Mouse (Mus musculus) mesoderm, embryonic 11.5 days (tissue): ENCODE data around the gene Micu2.
"Not testable (repeated sequence)": the region's sequence is repeated elsewhere in the genome, so short reads cannot be mapped to it uniquely, and the experiment has no call there.

Experiments
- DNase-seq: peaks from one replicate; pipeline ENCODE4 v3.0.0-alpha.2; 2012; ENCODE audit warnings: low read depth, low spot score

The Micu2 gene

DNA sequence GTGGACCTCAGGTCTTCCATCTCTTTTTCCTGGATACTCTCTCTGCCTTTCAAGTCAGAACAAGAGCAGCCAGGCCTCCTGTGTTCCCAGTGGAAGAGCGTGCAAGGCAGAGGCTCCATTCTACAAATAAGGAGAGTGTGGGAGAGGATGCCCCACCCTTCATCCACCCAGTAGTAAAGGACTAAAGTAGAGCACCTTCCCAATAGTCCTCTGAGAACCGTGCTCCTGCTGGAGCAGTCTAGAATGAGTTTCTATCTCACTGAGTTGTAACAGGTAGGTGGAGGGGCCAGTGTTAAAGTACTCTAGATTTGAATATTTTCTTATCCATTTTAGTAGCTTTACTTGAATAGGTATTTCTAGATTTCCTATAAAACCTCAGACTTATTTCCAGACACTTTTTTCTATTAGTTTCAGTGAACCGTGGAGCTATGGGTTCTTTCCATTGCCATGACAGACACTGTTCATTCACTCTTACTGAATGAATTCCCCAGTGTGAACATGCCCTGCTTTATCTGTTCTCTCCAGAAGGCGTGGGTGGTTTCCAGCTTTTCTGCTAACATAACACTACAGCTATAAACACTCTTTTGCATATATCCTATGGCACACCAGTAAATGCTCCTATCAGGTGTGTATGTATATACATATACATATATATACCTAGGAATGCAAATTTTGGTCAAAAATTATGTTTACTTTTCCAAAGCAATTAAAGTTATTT is 31.8 kb downstream of the Micu2 start:
- DNase-seq = no peak

DNA sequence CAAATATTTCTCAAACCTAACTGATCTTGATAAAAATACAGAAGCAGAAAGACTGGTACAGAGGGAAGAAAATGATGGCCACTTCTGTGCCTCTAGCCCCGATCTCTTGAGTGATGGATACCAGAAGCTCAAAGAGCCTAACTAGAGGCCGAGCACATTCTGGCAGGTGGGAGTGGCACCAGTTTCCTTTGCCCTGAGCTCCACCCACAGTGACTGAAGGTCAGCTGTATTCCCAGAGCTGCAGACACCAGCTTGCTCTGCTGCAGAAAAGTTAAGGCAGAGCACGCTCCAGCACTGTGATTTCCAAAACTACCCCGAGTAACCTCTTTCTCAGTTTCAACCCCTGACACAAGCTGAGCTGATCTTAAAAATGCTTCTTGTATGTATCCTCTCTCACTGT is 37.2 kb downstream of the Micu2 start:
- DNase-seq = no peak

DNA sequence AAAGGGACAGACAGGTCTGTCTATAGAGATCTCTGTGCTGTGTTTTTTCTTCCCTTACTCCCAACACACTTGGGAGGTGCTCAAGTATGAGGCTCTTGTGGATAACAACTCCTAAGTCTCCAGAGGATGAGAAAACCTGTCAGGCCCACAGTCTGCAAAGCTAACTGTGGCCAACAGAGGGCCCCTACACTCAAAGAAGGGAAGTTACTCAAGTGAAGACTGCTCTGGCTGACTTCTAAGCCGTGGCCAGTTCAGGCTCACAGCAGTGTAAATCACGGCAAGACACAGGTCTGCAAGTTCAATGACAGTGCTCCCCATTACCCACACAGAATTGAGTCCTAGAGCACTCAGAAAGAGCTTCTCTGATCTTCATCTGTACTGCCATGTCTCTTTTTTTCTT is 48.0 kb downstream of the Micu2 start:
- peak; percentile 43 for DNase-seq

DNA sequence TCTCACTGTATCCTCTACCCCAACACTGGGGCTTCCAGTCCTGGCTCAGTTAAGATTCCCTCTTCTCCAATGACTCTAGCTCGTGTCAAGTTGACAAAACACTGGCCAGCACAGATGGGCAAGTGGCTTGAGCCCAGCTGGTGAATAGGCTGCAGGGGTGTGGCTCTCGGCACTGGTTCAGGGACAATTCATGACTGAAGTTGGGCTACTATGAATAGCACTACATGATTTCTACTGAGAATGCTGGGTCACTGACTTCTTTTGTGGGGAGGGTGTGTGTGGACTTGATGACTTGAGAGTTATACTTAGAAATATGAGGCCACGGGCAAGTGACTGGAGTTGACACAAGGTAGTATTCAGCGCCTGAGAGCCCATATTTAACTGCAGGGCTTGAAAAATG is 53.2 kb downstream of the Micu2 start:
- no peak for DNase-seq

DNA sequence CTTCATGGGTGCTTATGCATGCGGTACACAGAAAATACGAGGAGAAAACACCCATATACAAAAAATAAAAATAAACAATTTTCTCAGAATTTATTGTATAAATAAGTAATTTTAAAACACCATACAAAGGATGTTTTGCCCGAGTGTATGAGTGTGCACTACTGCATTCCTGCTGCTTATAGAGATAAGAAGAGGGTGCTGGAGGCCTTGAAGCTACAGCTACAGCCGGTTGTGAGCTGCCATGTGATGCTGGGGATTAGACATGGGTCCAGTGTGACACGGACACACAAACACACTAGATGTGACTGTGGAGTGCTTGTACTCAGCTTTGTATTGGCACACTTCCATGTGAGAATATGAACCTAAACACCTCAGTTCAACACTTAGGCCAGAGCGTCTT is 61.8 kb downstream of the Micu2 start:
- no peak for DNase-seq

DNA sequence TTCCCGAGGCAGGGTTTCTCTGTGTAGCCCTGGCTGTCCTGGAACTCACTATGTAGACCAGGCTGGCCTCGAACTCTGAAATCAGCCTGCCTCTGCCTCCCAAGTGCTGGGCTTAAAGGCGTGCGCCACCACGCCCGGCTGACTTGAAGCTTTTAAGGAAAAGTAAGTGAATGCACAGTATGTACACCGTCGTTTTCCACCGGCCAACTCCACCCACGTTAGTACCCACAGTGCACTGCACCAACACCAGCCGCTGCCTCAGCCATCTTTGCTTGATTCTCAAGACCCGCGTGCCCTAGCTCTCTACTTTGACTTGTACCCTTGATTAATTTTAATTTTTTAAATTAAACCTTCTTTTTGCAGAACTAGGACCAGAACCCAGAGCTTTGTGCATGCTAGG is 64.4 kb downstream of the Micu2 start:
- DNase-seq = no peak

DNA sequence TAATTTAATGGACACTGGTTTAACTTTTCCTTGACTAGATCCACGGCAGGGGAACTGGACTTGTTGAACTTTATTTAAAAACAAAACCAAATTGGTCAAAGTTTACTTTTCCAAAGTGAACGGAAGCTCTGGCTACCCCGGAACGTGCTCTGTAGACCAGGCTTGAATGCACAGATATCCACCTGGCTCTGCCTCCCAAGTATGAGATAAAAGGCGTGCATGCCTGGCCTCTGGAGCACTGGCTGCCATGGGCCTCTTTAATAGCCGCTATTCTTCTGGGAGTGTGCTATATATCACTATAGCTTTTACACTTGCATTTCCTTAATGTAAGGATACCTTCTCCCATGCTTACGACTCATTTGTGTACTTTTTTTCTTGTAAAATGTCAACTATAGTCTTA is 65.5 kb downstream of the Micu2 start:
- DNase-seq = no peak

DNA sequence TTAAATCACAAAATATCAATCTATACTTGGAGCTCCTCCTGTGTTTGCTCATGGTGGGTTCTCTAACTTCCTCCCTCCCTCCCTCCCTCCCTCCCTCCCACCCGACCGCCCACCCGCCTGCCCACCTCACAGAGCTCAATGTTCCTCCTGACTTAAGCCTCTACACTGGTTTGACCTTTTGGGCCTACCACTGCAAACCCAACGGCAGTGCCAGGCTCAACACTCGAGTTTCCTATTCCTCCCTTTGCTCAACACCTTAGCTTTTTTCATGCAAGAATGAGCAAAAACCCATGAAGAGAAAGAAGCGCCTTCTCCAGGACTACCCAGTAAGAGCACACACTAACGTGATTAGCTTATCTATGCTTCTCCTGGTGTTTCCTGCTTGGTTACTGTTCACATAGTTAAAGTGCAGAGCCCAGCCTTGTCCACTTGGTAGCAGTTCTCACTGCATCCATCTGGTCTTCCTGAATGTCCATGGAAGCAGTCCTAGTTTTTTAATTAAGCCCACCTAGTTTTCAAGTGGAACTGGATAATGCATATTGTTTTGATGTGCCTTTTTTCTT is 66.1 kb downstream of the Micu2 start:
- no peak for DNase-seq

DNA sequence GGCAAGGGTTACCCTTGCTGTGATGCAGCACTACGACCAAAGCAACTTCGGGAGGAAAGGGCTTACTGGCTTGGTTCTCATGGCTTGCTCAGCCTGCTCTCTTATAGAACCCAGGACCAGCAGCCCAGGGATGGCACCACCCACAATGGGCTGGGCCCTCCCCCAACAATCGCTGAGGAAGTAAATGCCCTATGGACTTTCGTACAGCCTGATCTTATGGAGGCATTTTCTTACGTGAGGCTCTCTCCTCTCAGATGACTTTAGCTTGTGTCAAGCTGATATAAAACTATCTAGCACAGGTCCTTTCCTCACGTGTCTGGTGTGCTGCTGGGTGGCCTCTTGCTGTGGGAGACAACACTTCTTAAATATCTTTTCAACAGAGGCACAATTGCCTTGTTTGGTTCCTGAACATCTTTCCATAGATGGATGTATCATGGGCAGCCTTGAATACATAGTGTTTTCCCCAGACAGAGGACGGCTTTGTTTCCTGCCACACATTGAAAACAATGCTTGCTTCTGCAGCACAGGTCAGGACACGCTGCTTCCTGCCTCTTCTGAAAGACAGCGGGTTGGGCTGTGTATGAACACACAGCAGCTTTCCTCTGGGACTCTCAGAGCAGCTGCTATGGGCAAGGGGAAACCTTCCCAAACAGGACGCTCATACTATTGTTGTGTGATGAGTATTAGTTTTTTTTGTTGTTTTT is 77.5 kb downstream of the Micu2 start:
- peak; percentile 52 for DNase-seq

DNA sequence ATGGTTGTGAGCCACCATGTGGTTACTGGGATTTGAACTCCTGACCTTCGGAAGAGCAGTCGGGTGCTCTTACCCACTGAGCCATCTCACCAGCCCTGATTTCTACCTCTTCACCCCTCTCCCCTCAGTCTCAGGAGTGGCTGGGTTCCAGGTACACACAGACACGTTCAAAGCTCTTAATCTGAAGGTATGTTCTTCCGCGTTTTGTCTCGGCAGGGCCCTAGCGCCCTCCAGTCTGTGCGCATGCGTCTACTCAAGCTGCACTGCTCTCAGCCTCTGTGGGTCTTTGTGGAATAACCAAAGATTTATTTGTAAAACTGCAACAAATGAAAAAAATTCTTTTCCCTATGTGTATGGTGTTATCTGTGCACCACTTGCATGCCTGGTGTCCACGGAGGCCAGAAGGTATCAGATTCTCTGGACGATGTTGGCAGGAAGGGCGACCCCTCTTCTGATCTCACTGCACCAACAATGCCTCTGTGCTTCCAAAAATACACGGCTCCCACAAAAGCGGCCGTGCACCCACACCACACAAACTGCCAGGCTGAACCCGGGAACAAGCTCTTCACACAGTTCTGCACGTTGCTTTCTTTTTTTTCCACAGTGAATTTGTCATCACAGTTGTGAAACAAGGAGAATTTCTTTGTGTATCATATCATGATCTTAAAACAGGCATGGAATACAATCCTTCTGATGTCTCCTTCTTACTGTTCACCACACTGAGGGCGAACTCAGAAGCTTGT is 78.3 kb downstream of the Micu2 start:
- no peak for DNase-seq

DNA sequence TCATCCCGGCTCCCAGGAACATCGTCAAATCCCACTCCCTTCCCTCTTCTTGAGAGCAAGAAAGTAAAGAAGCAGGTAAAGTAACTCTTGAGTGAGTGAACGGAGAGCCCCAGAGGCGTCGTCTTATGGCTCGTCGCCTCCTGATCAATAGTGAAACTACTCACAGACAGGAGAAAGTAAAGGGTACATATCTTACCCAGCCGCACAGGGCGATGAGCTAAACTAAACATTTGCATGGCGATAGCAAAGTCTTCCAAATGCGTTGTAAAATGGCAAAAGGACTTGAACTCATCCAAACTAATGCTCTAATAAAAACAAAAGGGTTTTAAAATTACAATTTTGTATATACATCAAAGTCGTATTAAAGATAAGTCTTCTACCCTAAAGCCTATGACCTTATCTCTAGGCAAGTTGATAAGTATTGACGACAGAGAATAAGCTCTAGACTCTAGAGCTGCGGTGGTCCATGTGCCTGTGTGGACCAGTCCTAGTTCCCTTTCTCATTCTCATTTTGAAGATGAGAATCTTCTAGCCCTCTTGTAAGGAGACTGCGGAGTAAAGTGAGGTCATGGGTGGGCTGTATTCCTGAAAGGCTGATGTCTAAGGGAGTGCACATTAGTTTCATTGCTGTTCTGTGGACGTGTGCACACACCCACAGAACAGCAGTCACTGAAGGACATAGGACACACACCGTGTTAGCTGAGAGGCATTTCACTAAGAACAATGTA is 79.8 kb downstream of the Micu2 start:
- no peak for DNase-seq

DNA sequence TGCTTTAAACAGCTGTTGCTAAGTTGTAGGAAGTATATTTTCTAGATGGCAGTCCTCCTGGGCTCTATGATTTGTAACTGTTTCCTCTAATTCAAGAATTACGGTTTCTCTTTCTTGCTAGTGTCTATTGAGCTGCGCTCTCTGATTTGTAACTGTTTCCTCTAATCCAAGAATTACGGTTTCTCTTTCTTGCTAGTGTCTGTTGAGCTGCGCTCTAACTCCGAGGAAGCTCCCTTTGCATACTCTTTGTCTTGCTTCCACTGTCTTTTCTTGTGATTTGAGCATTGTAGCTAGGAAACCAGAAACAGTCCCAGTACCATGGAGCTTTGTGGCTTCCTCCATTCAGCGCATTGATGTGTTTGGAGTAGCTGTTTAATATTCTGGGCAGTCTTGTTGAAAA is 83.7 kb downstream of the Micu2 start:
- DNase-seq = no peak

DNA sequence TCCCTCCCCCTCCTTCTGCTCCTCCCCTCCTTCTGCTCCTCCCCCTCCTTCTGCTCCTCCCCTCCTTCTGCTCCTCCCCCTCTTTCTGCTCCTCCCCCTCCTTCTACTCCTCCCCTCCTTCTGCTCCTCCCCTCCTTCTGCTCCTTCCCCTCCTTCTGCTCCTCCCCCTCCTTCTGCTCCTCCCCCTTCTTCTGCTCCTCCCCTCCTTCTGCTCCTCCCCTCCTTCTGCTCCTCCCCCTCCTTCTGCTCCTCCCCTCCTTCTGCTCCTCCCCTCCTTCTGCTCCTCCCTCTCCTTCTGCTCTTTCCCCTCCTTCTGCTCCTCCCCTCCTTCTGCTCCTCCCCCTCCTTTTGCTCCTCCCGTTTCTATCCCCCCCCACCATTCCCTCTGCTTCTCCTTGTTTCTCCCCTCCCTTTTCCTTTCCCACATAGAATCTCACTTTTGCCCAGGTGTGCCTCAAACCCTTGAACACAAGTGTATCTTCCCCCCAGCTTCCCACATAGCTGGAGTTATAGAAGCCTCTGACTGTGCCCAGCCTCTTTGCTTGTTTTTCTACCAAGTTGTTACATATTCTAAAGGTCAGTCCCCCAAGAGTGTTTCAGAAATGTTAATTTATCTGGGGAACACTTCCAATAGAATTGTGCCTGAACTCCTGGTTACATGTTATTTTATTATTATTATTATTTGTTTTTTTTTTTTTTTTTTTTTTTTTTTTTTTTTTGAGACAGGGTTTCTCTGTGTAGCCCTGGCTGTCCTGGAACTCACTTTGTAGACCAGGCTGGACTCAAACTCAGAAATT is 86.7 kb downstream of the Micu2 start:
- DNase-seq = not testable (repeated sequence)

DNA sequence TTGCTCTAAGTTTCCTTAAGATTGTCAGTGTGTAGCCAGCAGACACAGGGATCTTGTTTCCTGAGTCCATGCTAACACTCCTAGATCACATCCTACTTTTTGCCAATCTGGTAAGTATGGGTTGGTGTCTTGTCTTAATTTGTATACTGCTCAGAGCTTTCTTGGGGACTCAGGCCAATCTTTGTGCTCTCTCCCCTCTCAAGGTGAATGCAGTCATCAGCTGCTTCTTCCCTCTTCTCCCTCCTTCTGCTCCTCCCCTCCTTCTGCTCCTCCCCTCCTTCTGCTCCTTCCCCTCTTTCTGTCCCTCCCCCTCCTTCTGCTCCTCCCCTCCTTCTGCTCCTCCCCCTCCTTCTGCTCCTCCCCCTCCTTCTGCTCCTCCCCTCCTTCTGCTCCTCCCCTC is 87.3 kb downstream of the Micu2 start:
- not testable (repeated sequence) for DNase-seq

DNA sequence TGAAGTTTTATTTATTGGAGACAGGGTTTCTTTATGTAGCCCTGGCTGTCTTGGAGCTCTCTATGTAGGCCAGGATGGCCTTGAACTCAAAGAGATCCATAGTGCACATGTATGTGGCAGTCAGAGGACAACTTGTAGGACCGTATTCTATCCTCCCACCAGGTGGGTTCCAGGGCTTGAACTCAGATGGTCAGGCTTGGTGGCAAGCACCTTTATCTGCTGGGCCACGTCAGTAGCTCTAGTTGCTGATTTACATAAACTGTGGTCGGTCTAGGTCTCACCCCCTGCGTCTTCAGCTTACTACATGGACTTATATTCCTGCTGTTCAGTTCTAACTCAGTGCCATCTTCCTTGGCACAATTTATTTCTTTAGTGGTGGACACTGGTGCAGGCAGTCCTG is 87.7 kb downstream of the Micu2 start:
- DNase-seq = no peak

DNA sequence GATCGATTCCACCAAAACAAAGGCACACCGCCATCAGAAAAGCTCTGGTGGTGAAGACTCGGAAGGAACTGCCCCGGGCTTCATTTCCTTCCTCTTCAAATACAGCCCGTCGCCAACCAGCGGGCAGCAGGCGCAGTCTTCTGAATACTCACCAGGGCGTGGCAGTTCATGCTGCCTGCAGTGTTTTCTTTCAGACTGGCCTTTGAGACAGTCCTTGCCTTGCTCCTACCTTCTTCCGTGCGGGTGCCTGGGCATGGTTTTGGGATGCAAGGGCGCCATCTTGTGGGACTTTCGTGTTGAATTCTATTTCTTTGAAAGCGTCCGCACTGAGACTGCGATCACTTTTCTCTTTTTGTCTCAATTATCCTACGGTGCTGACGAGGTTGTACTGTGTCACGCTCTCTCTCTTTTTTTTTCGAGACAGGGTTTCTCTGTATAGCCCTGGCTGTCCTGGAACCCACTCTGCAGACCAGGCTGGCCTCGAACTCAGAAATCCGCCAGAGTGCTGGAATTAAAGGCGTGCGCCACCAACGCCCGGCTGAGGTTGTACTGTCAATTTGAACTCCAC is 88.5 kb downstream of the Micu2 start:
- peak; percentile 90 for DNase-seq

DNA sequence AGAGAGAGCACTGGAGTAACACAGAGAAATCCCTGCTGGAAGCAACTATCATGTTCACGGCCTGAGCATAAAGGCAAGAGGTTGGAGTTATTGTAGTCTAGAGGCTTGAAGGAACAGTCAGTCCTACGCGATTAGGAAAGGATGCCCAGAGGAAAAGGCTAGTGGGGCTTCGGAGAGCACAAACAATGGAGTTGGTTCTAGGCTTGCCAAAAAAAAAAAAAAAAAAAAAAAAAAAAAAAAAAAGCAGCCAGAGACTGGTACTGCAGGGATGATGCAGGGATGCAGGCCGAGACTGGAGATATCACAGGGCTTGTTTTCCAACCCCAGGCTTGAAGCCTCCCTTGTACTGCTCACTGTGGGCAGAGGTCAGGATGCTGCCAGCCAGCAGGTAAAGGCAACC is 89.8 kb downstream of the Micu2 start:
- DNase-seq = no peak

DNA sequence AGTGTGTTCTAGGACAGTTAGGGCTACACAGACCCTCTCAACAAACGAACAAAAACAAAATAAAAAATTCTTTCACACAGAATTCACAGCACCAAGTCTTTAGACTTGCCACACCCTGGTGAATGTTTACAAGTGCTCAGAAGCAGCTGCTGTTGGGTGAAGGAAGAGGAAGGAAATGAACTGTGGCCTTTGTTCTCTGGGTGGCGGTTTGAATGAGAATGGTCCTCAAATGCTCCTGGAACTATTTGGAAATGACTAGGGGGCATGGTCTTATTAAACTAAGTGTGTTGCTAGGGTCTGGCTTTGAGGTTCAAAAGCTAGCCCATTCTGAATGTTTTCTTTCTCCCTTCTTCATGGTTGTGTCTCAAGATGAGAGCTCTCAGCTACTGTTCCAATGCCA is 90.6 kb downstream of the Micu2 start:
- no peak for DNase-seq

DNA sequence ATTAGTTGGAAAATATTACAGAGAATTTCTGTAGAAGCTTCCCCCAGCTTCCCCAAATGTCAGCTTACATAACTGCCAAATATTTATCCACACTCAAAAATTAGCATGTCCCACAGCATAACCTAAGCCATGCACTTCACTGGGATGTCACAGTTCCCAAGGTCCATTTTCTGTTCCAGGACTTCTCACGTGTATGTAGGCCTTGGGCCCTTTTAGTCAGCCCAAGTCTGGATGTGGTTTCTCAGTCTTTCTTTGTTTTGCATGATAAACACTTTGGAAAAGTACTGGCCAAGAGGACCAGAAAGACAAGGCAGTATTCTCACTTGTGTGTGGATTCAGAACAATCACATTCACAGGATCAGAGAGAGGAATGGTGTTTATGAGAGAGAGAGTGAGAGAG is 97.1 kb downstream of the Micu2 start:
- no peak for DNase-seq

DNA sequence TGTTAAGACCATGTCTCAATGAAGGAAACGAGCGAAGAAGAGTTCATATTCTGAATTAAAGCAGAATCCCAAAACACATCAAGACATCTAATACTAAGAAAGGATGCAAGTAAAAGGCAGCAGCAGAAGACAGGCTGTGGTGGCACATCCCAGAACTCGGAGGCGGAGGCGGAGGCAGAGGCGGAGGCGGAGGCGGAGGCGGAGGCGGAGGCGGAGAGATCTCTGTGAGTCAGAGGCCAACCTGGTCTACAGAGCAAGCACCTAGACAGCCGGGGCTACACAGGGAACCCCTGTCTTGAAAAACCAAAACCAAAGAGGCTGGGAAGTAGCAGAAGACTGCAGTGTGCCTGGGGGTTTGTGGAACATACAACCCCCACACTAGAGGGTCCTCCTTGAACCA is 102.2 kb downstream of the Micu2 start:
- no peak for DNase-seq
